Mouse (Mus musculus) left cerebral cortex, postnatal 14 days (tissue): ENCODE data around the gene Akap17b. TPM values are rescaled to one million over a fixed set of nuclear protein-coding genes. Genes with fewer than 3 reads are reported as not detected.
"Not testable (repeated sequence)": the region's sequence is repeated elsewhere in the genome, so short reads cannot be mapped to it uniquely, and the experiment has no call there.

Experiments
- DNase-seq, 2 experiments: peaks; one replicate each; pipeline ENCODE4 v3.0.0; 2021 to 2022; ENCODE audit warnings: low spot score in 2 of 2, mixed read lengths in 1 of 2
- intact Hi-C: fragments of 180-260 bp; cut with DNase I; formaldehyde crosslinking; loops from one replicate; pipeline ENCODE4 v1.15.1; 2025
- long read RNA-seq, 2 experiments: library from polyadenylated mRNA; stranded (forward); transcript quantifications; one replicate each; pipeline ENCODE4 v2.0.0; 2021
- total RNA-seq, 2 experiments: library from RNA; stranded (reverse); gene quantifications; 2 replicates each; pipeline ENCODE4 v1.2.3; 2021

The Akap17b gene
- 10 to 100 TPM in 1 of 2 experiments, 1 to 10 TPM in 1; 8.9 to 10.9 TPM for total RNA-seq
- long read RNA-seq, experiment 1, partial matches to known transcripts = 2 of 4 reads
- long read RNA-seq, experiment 1, other reads (novel, unspliced or antisense) = 2 of 4 reads
- long read RNA-seq, experiment 2, full-length matches to known transcripts = 6 of 7 reads
- long read RNA-seq, experiment 2, partial matches to known transcripts = 0 of 7 reads
- long read RNA-seq, experiment 2, other reads (novel, unspliced or antisense) = 1 of 7 reads

- intact Hi-C loops = loop anchor here (5.0 kb wide), 1 partner anchor 97 kb away; the partner anchor contains the start of gene Slc25a43
- peak; percentile 80 to 89 for DNase-seq
These were observed at the start of gene Akap17b for GRCm38 (mm10) chrX:36644657-36645551. Gene Akap17b (minus strand): TSS chrX:36645395.

- intact Hi-C loops = no loop called here
- DNase-seq = no peak
These were observed 46.2 kb upstream of the Akap17b start for GRCm38 (mm10) chrX:36691365-36691764.

GRCm38 (mm10) chrX:36689655-36690054, 44.5 kb upstream of the Akap17b start:
- no peak for DNase-seq

GRCm38 (mm10) chrX:36676836-36677235, 31.6 kb upstream of the Akap17b start:
- intact Hi-C loops = no loop called here
- DNase-seq = no peak

More at GRCm38 (mm10) chrX:36689655-36690054, 44.5 kb upstream of the Akap17b start:
- intact Hi-C loops = no loop called here

GRCm38 (mm10) chrX:36672708-36673107, 27.5 kb upstream of the Akap17b start:
- DNase-seq = no peak
- intact Hi-C loops = no loop called here

- DNase-seq = peak; percentile 19 to 42
- intact Hi-C loops = loop anchor here (5.0 kb wide), 1 partner anchor 102 kb away; the partner anchor contains the start of gene Slc25a43
These were observed 5.1 kb downstream of the Akap17b start for GRCm38 (mm10) chrX:36640046-36640445.

- DNase-seq = no peak
- intact Hi-C loops = no loop called here
These were observed 14.4 kb downstream of the Akap17b start for GRCm38 (mm10) chrX:36630771-36631170.

- peak; percentile 17 to 49 for DNase-seq
- intact Hi-C loops = no loop called here
These were observed 17.1 kb downstream of the Akap17b start for GRCm38 (mm10) chrX:36628102-36628501.

GRCm38 (mm10) chrX:36609117-36609516, 36.1 kb downstream of the Akap17b start:
- intact Hi-C loops = no loop called here
- DNase-seq = no peak

- intact Hi-C loops = no loop called here
- no peak for DNase-seq
These were observed 41.2 kb downstream of the Akap17b start for GRCm38 (mm10) chrX:36604040-36604439.

- intact Hi-C loops = no loop called here
- no peak for DNase-seq
These were observed 42.3 kb downstream of the Akap17b start for GRCm38 (mm10) chrX:36602926-36603325.

- DNase-seq = no peak
- intact Hi-C loops = no loop called here
These were observed 45.1 kb downstream of the Akap17b start for GRCm38 (mm10) chrX:36600066-36600465.

- no peak for DNase-seq
- intact Hi-C loops = no loop called here
These were observed 45.5 kb downstream of the Akap17b start for GRCm38 (mm10) chrX:36599656-36600055.

- intact Hi-C loops = no loop called here
- DNase-seq = peak; percentile 27 to 44
These were observed 46.3 kb downstream of the Akap17b start for GRCm38 (mm10) chrX:36598861-36599344.

- intact Hi-C loops = no loop called here
- no peak for DNase-seq
These were observed 46.8 kb downstream of the Akap17b start for GRCm38 (mm10) chrX:36598390-36598810.

GRCm38 (mm10) chrX:36597707-36598389, 47.3 kb downstream of the Akap17b start, which contains the start of gene Pgrmc1:
Gene Pgrmc1 (plus strand): TSS chrX:36598206.
- peak; percentile 67 to 79 for DNase-seq
- intact Hi-C loops = no loop called here

GRCm38 (mm10) chrX:36596483-36597120, 48.6 kb downstream of the Akap17b start:
- intact Hi-C loops, DNase-seq: not testable (repeated sequence)

- DNase-seq = no peak
- intact Hi-C loops = no loop called here
These were observed 49.9 kb downstream of the Akap17b start for GRCm38 (mm10) chrX:36595247-36595646.

GRCm38 (mm10) chrX:36591539-36591938, 53.7 kb downstream of the Akap17b start:
- no peak for DNase-seq
- intact Hi-C loops = no loop called here
